Mouse (Mus musculus): ENCODE measurements around the gene Sesn3. TPM values are rescaled to one million over a fixed set of nuclear protein-coding genes. Genes with fewer than 3 reads are reported as not detected.
A peak's percentile ranks its signal among the peaks of the same experiment; 100 is the strongest.

Gene Sesn3
- polyA plus RNA-seq, 1 experiment from 2014 or later: 27.5 TPM

DNA sequence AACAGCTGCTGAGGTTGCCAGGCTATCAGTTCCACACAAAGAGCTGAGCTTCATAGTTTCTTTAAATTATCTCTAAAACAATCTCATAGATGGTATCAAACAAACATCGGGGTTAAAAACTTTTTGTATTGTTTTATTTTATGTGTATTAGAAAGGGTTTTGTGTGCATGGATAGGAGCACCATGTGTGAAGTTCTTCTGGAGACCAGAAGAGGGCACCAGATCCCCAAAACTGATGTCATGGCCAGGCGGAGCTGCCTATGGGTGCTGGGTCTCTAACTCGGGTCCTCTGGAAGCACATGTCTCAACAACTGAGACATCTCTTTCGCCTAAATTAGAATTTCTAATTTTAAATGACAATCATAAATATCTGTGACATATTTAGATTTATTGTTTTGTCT is 73.5 kb downstream of the Sesn3 start:
- Histone ChIP-seq H3K4me2 (ENCODE audit: low read depth, low read length) (no peak overlapping the region), H3K36me3 (replicated peaks; ENCODE audit: control insufficient read depth, insufficient read depth, low read depth, low read length) (no peaks in the 10 kb centered on the region), H3K4me1 (ENCODE audit: control insufficient read depth, insufficient read depth, low read length) (no peaks in the 10 kb centered on the region), H3K4me3 (ENCODE audit: low read depth, low read length) (no peak overlapping the region), H3K27ac (replicated peaks; ENCODE audit: low read depth, low read length) (no peak overlapping the region), H3K9ac (replicated peaks; ENCODE audit: low read length) (no peak overlapping the region), H3K9me3 (replicated peaks; ENCODE audit: control insufficient read depth, low read length) (no peaks in the 10 kb centered on the region), H3K27me3 (ENCODE audit: control insufficient read depth, insufficient read depth, low read length) (no peaks in the 10 kb centered on the region)
- DNase-seq (ENCODE audit: low spot score) (peak; percentile 36), ATAC-seq (replicated peaks; ENCODE audit: insufficient number of reproducible peaks, low FRiP score, low TSS enrichment, low read depth) (no peak)
- WGBS: 55% methylated on average over 4 of the region's 4 CpGs

DNA sequence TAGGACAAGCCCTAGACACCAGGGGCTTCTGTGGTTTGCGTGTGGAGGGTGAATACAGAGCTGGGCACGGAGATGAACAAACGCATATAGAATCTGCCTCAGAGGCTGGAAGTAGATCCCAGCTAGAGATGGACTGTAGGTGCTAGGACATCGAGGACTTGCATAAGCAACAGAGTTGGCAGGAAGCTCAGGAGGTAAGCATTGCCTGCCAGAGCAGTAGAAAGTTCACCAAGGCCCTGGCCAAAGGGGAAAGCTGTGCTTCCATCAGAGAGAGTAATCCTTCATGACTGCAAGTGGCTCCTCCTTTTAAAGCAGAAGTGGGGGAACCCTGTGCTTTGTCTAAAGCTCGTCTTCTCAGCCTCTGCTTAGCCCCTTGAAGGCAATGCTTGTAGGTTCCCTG is 74.5 kb downstream of the Sesn3 start:
- H3K27ac ChIP-seq (replicated peaks; ENCODE audit: low read depth, low read length): no peak overlapping the region
- WGBS: 79% methylated on average over 5 of the region's 5 CpGs
- H3K4me1 ChIP-seq (ENCODE audit: control insufficient read depth, insufficient read depth, low read length): no peaks in the 10 kb centered on the region
- H3K36me3 ChIP-seq (replicated peaks; ENCODE audit: control insufficient read depth, insufficient read depth, low read depth, low read length): no peaks in the 10 kb centered on the region
- no peaks in the 10 kb centered on the region for H3K27me3 ChIP-seq (ENCODE audit: control insufficient read depth, insufficient read depth, low read length)
- no peak for ATAC-seq (replicated peaks; ENCODE audit: insufficient number of reproducible peaks, low FRiP score, low TSS enrichment, low read depth)
- no peak overlapping the region for H3K4me2 ChIP-seq (ENCODE audit: low read depth, low read length)
- no peak overlapping the region for H3K9ac ChIP-seq (replicated peaks; ENCODE audit: low read length)
- no peak for DNase-seq (ENCODE audit: low spot score)
- no peaks in the 10 kb centered on the region for H3K9me3 ChIP-seq (replicated peaks; ENCODE audit: control insufficient read depth, low read length)
- H3K4me3 ChIP-seq (ENCODE audit: low read depth, low read length): no peak overlapping the region

DNA sequence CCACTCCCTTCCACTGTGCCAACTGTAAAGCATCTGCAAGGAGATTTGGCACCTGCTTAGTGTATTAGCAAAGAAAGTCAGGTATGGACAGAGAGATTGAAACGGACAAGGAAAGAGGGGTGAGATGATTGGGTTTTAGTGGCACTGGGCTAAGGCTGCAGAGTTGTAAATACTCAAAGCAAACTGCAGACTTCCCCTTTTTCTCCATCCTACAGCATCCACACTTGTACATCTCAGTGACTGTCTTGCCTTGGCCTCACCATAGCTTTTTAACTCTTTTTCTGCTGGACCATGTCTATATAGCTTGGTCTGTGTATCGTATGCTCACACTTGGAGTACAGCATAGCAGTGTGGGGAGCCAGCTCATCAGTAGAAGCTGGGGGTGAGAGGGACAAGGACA is 75.9 kb downstream of the Sesn3 start:
- Histone ChIP-seq H3K27ac (replicated peaks; ENCODE audit: low read depth, low read length) (no peak overlapping the region), H3K4me2 (ENCODE audit: low read depth, low read length) (no peak overlapping the region), H3K4me3 (ENCODE audit: low read depth, low read length) (no peak overlapping the region), H3K9ac (replicated peaks; ENCODE audit: low read length) (no peak overlapping the region), H3K4me1 (ENCODE audit: control insufficient read depth, insufficient read depth, low read length) (no peaks in the 10 kb centered on the region), H3K36me3 (replicated peaks; ENCODE audit: control insufficient read depth, insufficient read depth, low read depth, low read length) (no peaks in the 10 kb centered on the region), H3K9me3 (replicated peaks; ENCODE audit: control insufficient read depth, low read length) (no peaks in the 10 kb centered on the region), H3K27me3 (ENCODE audit: control insufficient read depth, insufficient read depth, low read length) (no peaks in the 10 kb centered on the region)
- ATAC-seq (replicated peaks; ENCODE audit: insufficient number of reproducible peaks, low FRiP score, low TSS enrichment, low read depth): no peak
- DNase-seq (ENCODE audit: low spot score): no peak
- WGBS: 71% methylated on average over 2 of the region's 2 CpGs

DNA sequence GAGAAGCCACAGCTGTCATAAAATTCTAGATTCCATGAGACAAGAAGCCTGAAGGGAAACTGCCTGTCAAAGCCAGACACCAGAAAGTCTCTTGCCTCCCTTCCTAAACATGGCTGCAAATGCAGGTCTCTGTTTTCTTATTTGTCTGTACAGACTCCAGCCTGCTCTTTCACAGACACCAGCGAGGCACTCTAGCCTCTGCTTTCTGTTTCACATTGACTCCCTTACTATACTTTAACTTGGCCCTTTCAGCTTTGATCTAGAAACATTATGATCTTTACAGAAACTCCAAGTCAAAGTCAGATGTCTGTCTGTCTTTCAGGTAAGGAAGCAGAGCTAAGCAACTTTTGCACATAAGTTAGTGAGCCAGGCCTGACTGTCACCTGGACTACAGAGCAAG is 77.5 kb downstream of the Sesn3 start:
- no peak overlapping the region for H3K4me3 ChIP-seq (ENCODE audit: low read depth, low read length)
- H3K27me3 ChIP-seq (ENCODE audit: control insufficient read depth, insufficient read depth, low read length): no peaks in the 10 kb centered on the region
- H3K4me1 ChIP-seq (ENCODE audit: control insufficient read depth, insufficient read depth, low read length): no peaks in the 10 kb centered on the region
- no peak overlapping the region for H3K27ac ChIP-seq (replicated peaks; ENCODE audit: low read depth, low read length)
- H3K36me3 ChIP-seq (replicated peaks; ENCODE audit: control insufficient read depth, insufficient read depth, low read depth, low read length): no peaks in the 10 kb centered on the region
- no peaks in the 10 kb centered on the region for H3K9me3 ChIP-seq (replicated peaks; ENCODE audit: control insufficient read depth, low read length)
- no peak overlapping the region for H3K9ac ChIP-seq (replicated peaks; ENCODE audit: low read length)
- WGBS: 86% methylated on average over 1 of the region's 1 CpGs
- no peak for DNase-seq (ENCODE audit: low spot score)
- no peak for ATAC-seq (replicated peaks; ENCODE audit: insufficient number of reproducible peaks, low FRiP score, low TSS enrichment, low read depth)
- no peak overlapping the region for H3K4me2 ChIP-seq (ENCODE audit: low read depth, low read length)

DNA sequence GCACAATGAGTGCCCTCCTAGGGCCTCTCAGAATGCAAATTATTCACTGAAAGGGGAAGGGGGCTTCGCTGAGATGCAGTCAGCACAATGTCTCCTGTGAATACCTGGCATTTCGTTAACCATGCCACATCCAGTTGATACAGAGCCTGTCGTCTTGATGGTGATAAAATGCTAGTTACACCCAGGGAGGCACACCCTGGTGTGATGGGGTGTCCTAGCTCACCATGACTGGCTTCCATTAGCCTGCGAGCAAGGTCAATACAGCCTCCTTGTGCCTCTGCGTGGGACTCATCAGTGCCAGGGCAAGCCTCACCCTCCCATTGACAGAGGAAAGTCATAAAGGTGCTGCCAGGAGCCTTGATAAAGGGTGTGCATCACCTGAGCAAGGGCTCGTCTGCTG is 80.0 kb downstream of the Sesn3 start:
- ATAC-seq (replicated peaks; ENCODE audit: insufficient number of reproducible peaks, low FRiP score, low TSS enrichment, low read depth) (no peak), DNase-seq (ENCODE audit: low spot score) (no peak)
- Histone ChIP-seq H3K27me3 (ENCODE audit: control insufficient read depth, insufficient read depth, low read length) (no peaks in the 10 kb centered on the region), H3K27ac (replicated peaks; ENCODE audit: low read depth, low read length) (no peak overlapping the region), H3K9me3 (replicated peaks; ENCODE audit: control insufficient read depth, low read length) (no peaks in the 10 kb centered on the region), H3K4me2 (ENCODE audit: low read depth, low read length) (no peak overlapping the region), H3K4me1 (ENCODE audit: control insufficient read depth, insufficient read depth, low read length) (no peaks in the 10 kb centered on the region), H3K36me3 (replicated peaks; ENCODE audit: control insufficient read depth, insufficient read depth, low read depth, low read length) (no peaks in the 10 kb centered on the region), H3K4me3 (ENCODE audit: low read depth, low read length) (no peak overlapping the region), H3K9ac (replicated peaks; ENCODE audit: low read length) (no peak overlapping the region)
- 72% methylated on average over 6 of the region's 6 CpGs for WGBS

DNA sequence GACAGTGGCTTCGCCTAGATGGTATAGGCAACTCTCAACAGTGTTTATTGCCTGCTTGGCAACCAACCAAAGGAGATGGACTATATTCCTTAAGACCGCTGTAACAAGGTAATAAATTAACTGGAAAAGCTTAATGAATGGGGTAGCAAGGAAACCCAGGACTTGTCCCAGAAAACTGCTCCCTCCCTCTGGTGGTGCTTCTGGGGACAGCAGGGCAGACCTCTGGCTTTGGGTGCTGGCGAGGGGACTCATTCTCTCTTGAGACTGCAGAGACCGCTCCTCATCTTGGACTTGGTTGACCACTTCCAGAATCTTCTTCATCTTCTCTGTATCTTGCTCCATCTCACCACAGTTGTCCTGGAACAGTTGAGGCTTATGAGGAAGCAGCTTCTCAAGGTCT is 82.2 kb downstream of the Sesn3 start:
- ATAC-seq (replicated peaks; ENCODE audit: insufficient number of reproducible peaks, low FRiP score, low TSS enrichment, low read depth): no peak
- H3K36me3 ChIP-seq (replicated peaks; ENCODE audit: control insufficient read depth, insufficient read depth, low read depth, low read length): no peaks in the 10 kb centered on the region
- H3K4me2 ChIP-seq (ENCODE audit: low read depth, low read length): no peak overlapping the region
- H3K4me1 ChIP-seq (ENCODE audit: control insufficient read depth, insufficient read depth, low read length): no peaks in the 10 kb centered on the region
- H3K4me3 ChIP-seq (ENCODE audit: low read depth, low read length): no peak overlapping the region
- WGBS: 89% methylated on average over 4 of the region's 4 CpGs
- DNase-seq (ENCODE audit: low spot score): no peak
- H3K27ac ChIP-seq (replicated peaks; ENCODE audit: low read depth, low read length): no peak overlapping the region
- H3K9ac ChIP-seq (replicated peaks; ENCODE audit: low read length): no peak overlapping the region
- no peaks in the 10 kb centered on the region for H3K9me3 ChIP-seq (replicated peaks; ENCODE audit: control insufficient read depth, low read length)
- no peaks in the 10 kb centered on the region for H3K27me3 ChIP-seq (ENCODE audit: control insufficient read depth, insufficient read depth, low read length)

DNA sequence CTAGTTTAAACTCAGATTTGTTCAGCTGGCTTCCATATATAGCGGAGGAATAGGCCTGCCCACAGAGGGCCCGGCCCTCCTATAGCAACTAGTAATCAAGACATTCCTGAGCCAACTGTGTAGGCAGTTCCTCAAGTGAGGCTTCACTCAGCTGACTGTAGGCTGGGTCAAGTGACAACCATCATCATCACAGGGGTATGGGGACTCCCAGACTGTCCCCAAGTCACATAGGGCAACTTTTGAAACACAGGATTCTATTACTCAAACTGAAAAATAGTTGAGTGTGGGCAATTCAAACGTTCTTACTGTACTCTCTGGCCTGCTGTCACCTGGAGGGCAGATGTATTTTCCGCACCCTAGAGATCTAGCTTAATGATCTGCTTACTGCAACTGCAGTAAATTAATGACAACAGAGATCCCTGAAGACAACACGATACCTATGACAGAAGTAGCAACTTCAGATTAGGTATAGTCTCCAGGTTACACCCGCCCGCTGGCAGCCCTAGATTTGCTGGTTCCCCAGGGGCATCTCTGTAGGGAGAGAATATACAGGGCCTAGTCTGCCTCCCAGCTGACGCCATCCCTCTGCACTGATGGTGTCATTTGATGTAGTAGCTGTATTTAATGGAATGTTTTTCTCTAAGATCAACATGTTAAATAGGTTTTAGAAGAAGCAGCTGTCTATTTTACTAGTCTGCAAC is 87.4 kb downstream of the Sesn3 start:
- no peaks in the 10 kb centered on the region for H3K27me3 ChIP-seq (ENCODE audit: control insufficient read depth, insufficient read depth, low read length)
- no peak overlapping the region for H3K4me2 ChIP-seq (ENCODE audit: low read depth, low read length)
- H3K36me3 ChIP-seq (replicated peaks; ENCODE audit: control insufficient read depth, insufficient read depth, low read depth, low read length): no peaks in the 10 kb centered on the region
- no peak overlapping the region for H3K9ac ChIP-seq (replicated peaks; ENCODE audit: low read length)
- no peak for DNase-seq (ENCODE audit: low spot score)
- H3K9me3 ChIP-seq (replicated peaks; ENCODE audit: control insufficient read depth, low read length): no peaks in the 10 kb centered on the region
- ATAC-seq (replicated peaks; ENCODE audit: insufficient number of reproducible peaks, low FRiP score, low TSS enrichment, low read depth): no peak
- 88% methylated on average over 8 of the region's 8 CpGs for WGBS
- H3K27ac ChIP-seq (replicated peaks; ENCODE audit: low read depth, low read length): no peak overlapping the region
- no peak overlapping the region for H3K4me3 ChIP-seq (ENCODE audit: low read depth, low read length)
- no peaks in the 10 kb centered on the region for H3K4me1 ChIP-seq (ENCODE audit: control insufficient read depth, insufficient read depth, low read length)

DNA sequence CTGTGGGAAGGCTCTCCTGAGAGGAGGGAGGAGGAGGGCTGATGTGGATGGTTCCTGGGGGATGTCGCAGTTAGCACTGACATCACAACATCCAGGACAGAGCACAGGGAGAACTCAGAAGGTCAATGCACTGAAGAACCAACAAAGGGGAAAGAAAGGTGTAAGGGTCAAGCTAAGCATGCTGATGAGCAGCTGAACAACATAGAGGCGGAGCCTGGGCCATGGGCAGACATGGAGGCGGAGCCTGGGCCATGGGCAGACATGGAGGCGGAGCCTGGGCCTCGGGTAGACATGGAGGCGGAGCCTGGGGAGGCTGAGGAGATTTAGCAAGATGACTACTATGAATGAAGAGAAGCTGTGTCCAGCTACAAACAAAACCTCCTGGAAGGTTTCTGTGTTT is 88.7 kb downstream of the Sesn3 start:
- DNase-seq (ENCODE audit: low spot score) (no peak), ATAC-seq (replicated peaks; ENCODE audit: insufficient number of reproducible peaks, low FRiP score, low TSS enrichment, low read depth) (no peak)
- Histone ChIP-seq H3K4me3 (ENCODE audit: low read depth, low read length) (no peak overlapping the region), H3K4me1 (ENCODE audit: control insufficient read depth, insufficient read depth, low read length) (no peaks in the 10 kb centered on the region), H3K27ac (replicated peaks; ENCODE audit: low read depth, low read length) (no peak overlapping the region), H3K27me3 (ENCODE audit: control insufficient read depth, insufficient read depth, low read length) (no peaks in the 10 kb centered on the region), H3K4me2 (ENCODE audit: low read depth, low read length) (no peak overlapping the region), H3K9ac (replicated peaks; ENCODE audit: low read length) (no peak overlapping the region), H3K36me3 (replicated peaks; ENCODE audit: control insufficient read depth, insufficient read depth, low read depth, low read length) (no peaks in the 10 kb centered on the region), H3K9me3 (replicated peaks; ENCODE audit: control insufficient read depth, low read length) (no peaks in the 10 kb centered on the region)
- WGBS: 88% methylated on average over 6 of the region's 6 CpGs

Measured in embryonic facial prominence, embryonic 11.5 days (tissue).